8 mouse cellular contexts compared by ENCODE assay signal in genomic region chr2:164910360-164911061, GRCm38 (mm10). TPM values are rescaled to one million over a fixed set of nuclear protein-coding genes. Genes with fewer than 3 reads are reported as not detected.
DNase-seq lines count a peak whose midpoint lies in the region; ATAC-seq and TF ChIP-seq lines count a peak whose summit lies in the region.

No protein-coding gene starts in this region.

- peak overlapping the region; percentile 100 for H3K27ac ChIP-seq in layer of hippocampus, adult 2 months
- H3K27ac ChIP-seq in heart, embryonic 13.5 days (replicated peaks): peak overlapping the region; percentile 99
- peak overlapping the region; percentile 96 for H3K27ac ChIP-seq in liver, embryonic 15.5 days (replicated peaks)

- peak; percentile 1; the same call in 1 of the 2 replicates for ATAC-seq in common myeloid progenitor, adult 5-6 weeks (replicated peaks; ENCODE audit: low read depth, poor library complexity, severe bottlenecking)
- peak; percentile 27 for ATAC-seq in heart, embryonic 13.5 days (ENCODE audit: extremely low read depth, insufficient number of reproducible peaks, low FRiP score, low TSS enrichment)
- ATAC-seq in liver, embryonic 15.5 days (ENCODE audit: insufficient read depth): peak; percentile 47
- no peak for ATAC-seq in monocyte, adult 5-6 weeks (replicated peaks; ENCODE audit: insufficient number of reproducible peaks, low FRiP score, low TSS enrichment, poor library complexity, severe bottlenecking)

- TF ChIP-seq CTCF in layer of hippocampus, adult 2 months (conservative IDR thresholded peaks at IDR 0.05): no peak

- H3K4me2 ChIP-seq in heart, embryonic 13.5 days: peak overlapping the region; percentile 89
- H3K4me2 ChIP-seq in liver, embryonic 15.5 days: peak overlapping the region; percentile 91

- peaks cover 39% of the 10 kb centered on the region for H3K36me3 ChIP-seq in heart, embryonic 13.5 days
- peaks cover 40% of the 10 kb centered on the region for H3K36me3 ChIP-seq in liver, embryonic 15.5 days (replicated peaks)

- peak overlapping the region; percentile 96 for H3K9ac ChIP-seq in heart, embryonic 13.5 days
- H3K9ac ChIP-seq in liver, embryonic 15.5 days: peak overlapping the region; percentile 96

- no peak for DNase-seq in layer of hippocampus, adult 2 months (ENCODE audit: low spot score in 2 of 2)
- DNase-seq in layer of hippocampus, postnatal 14 days (ENCODE audit: low spot score in 2 of 2): no peak
- no peak for DNase-seq in cerebellum, adult 9-10 months
- DNase-seq in gastrocnemius, postnatal 4 days (ENCODE audit: low spot score in 2 of 2): no peak

- H3K27me3 ChIP-seq in heart, embryonic 13.5 days (replicated peaks): no peaks in the 10 kb centered on the region
- H3K27me3 ChIP-seq in liver, embryonic 15.5 days: no peaks in the 10 kb centered on the region

- H3K4me3 ChIP-seq in layer of hippocampus, adult 2 months: peak overlapping the region; percentile 96
- peak overlapping the region; percentile 69 for H3K4me3 ChIP-seq in heart, embryonic 13.5 days
- peak overlapping the region; percentile 99 for H3K4me3 ChIP-seq in liver, embryonic 15.5 days (replicated peaks)

- peaks cover 7% of the 10 kb centered on the region for H3K9me3 ChIP-seq in heart, embryonic 13.5 days
- peaks cover 6% of the 10 kb centered on the region; the same call in 1 of the 2 replicates for H3K9me3 ChIP-seq in liver, embryonic 15.5 days (replicated peaks)

- 5% methylated on average over 37 of the region's 37 CpGs for WGBS in heart, embryonic 13.5 days
- 3% methylated on average over 37 of the region's 37 CpGs for WGBS in liver, embryonic 15.5 days (ENCODE audit: insufficient replicate concordance)

- H3K4me1 ChIP-seq in heart, embryonic 13.5 days: peaks cover 24% of the 10 kb centered on the region
- peaks cover 45% of the 10 kb centered on the region for H3K4me1 ChIP-seq in liver, embryonic 15.5 days (replicated peaks)

RNA-seq across cellular contexts. Expression of gene Zfp335, which starts 1.0 kb away (rescaled TPM):
- 10 to 100 TPM; 29.0 to 30.9 TPM for total RNA-seq in layer of hippocampus, adult 2 months (2021)
- total RNA-seq in layer of hippocampus, postnatal 14 days (2021): 10 to 100 TPM; 25.0 to 26.4 TPM
- 6.2 and 7.6 TPM in 2 replicates for total RNA-seq in common myeloid progenitor, adult 5-6 weeks (2017)
- polyA plus RNA-seq in heart, embryonic 13.5 days (2015; fragmentation: Nextera tagmentation; extraction: Ambion mirVana): 8.8 and 9.2 TPM in 2 replicates
- 5.9 and 6.9 TPM in 2 replicates for polyA plus RNA-seq in liver, embryonic 15.5 days (2015; fragmentation: Nextera tagmentation; extraction: Ambion mirVana)
- total RNA-seq in monocyte, adult 5-6 weeks (2017): 9.1 to 21.0 TPM (median 12.5 TPM) in 3 replicates
- 10 to 100 TPM; 11.7 to 14.3 TPM for total RNA-seq in gastrocnemius, postnatal 4 days (2021)

RNA-seq across cellular contexts. Expression of gene Mmp9, which starts 30.1 kb away (rescaled TPM):
- total RNA-seq in layer of hippocampus, adult 2 months (2021): 1 to 10 TPM; 1.4 to 2.2 TPM
- 1 to 10 TPM; 1.8 to 2.1 TPM for total RNA-seq in layer of hippocampus, postnatal 14 days (2021)
- 1.0 and 1.1 TPM in 2 replicates for total RNA-seq in common myeloid progenitor, adult 5-6 weeks (2017)
- polyA plus RNA-seq in heart, embryonic 13.5 days (2015; fragmentation: Nextera tagmentation; extraction: Ambion mirVana): 0.33 and 0.36 TPM in 2 replicates
- 5.9 and 10.2 TPM in 2 replicates for polyA plus RNA-seq in liver, embryonic 15.5 days (2015; fragmentation: Nextera tagmentation; extraction: Ambion mirVana)
- total RNA-seq in monocyte, adult 5-6 weeks (2017): 1.7 to 19.4 TPM (median 15.0 TPM) in 3 replicates
- total RNA-seq in gastrocnemius, postnatal 4 days (2021): 1 to 10 TPM in 1 of 2 experiments, under 1 TPM in 1; 0.93 to 1.1 TPM

RNA-seq across cellular contexts. Expression of gene Pcif1, which starts 31.4 kb away (rescaled TPM):
- total RNA-seq in layer of hippocampus, adult 2 months (2021): 10 to 100 TPM; 45.9 to 49.6 TPM
- total RNA-seq in layer of hippocampus, postnatal 14 days (2021): 10 to 100 TPM; 43.5 to 48.8 TPM
- total RNA-seq in common myeloid progenitor, adult 5-6 weeks (2017): 18.8 and 19.2 TPM in 2 replicates
- 56.0 and 63.1 TPM in 2 replicates for polyA plus RNA-seq in heart, embryonic 13.5 days (2015; fragmentation: Nextera tagmentation; extraction: Ambion mirVana)
- polyA plus RNA-seq in liver, embryonic 15.5 days (2015; fragmentation: Nextera tagmentation; extraction: Ambion mirVana): 38.3 and 40.7 TPM in 2 replicates
- total RNA-seq in monocyte, adult 5-6 weeks (2017): 60.0 to 62.1 TPM (median 60.1 TPM) in 3 replicates
- total RNA-seq in gastrocnemius, postnatal 4 days (2021): 10 to 100 TPM; 42.1 to 43.3 TPM

RNA-seq across cellular contexts. Expression of gene Slc12a5, which starts 50.1 kb away (rescaled TPM):
- 100 to 1,000 TPM; 406 to 409 TPM for total RNA-seq in layer of hippocampus, adult 2 months (2021)
- total RNA-seq in layer of hippocampus, postnatal 14 days (2021): 100 to 1,000 TPM; 288 to 332 TPM
- 4.2 TPM in 1 of 2 replicates, not detected in the other for total RNA-seq in common myeloid progenitor, adult 5-6 weeks (2017)
- polyA plus RNA-seq in heart, embryonic 13.5 days (2015; fragmentation: Nextera tagmentation; extraction: Ambion mirVana): 0.42 and 0.56 TPM in 2 replicates
- 0.26 and 0.37 TPM in 2 replicates for polyA plus RNA-seq in liver, embryonic 15.5 days (2015; fragmentation: Nextera tagmentation; extraction: Ambion mirVana)
- total RNA-seq in monocyte, adult 5-6 weeks (2017): 0.11 to 1.7 TPM (median 0.29 TPM) in 3 replicates
- under 1 TPM; 0.54 to 0.93 TPM for total RNA-seq in gastrocnemius, postnatal 4 days (2021)

RNA-seq across cellular contexts. Expression of gene Pltp, which starts 53.0 kb away (rescaled TPM):
- 10 to 100 TPM; 67.4 to 86.9 TPM for total RNA-seq in layer of hippocampus, adult 2 months (2021)
- total RNA-seq in layer of hippocampus, postnatal 14 days (2021): 100 to 1,000 TPM in 1 of 2 experiments, 10 to 100 TPM in 1; 72.5 to 107 TPM
- total RNA-seq in common myeloid progenitor, adult 5-6 weeks (2017): not detected in 2 replicates
- 11.8 and 14.9 TPM in 2 replicates for polyA plus RNA-seq in heart, embryonic 13.5 days (2015; fragmentation: Nextera tagmentation; extraction: Ambion mirVana)
- polyA plus RNA-seq in liver, embryonic 15.5 days (2015; fragmentation: Nextera tagmentation; extraction: Ambion mirVana): 17.8 and 23.5 TPM in 2 replicates
- total RNA-seq in monocyte, adult 5-6 weeks (2017): 37.3 to 58.3 TPM (median 46.8 TPM) in 3 replicates
- 10 to 100 TPM in 1 of 2 experiments, 1 to 10 TPM in 1; 9.5 to 15.5 TPM for total RNA-seq in gastrocnemius, postnatal 4 days (2021)
